Mouse (Mus musculus) frontal cortex, postnatal 25 days (tissue): ENCODE results near the gene Nlgn1.

Experiments
- DNase-seq, 2 experiments: peaks; one replicate each; pipeline ENCODE4 v3.0.0; 2022; ENCODE audit warnings: low spot score in 2 of 2

The Nlgn1 gene

DNA sequence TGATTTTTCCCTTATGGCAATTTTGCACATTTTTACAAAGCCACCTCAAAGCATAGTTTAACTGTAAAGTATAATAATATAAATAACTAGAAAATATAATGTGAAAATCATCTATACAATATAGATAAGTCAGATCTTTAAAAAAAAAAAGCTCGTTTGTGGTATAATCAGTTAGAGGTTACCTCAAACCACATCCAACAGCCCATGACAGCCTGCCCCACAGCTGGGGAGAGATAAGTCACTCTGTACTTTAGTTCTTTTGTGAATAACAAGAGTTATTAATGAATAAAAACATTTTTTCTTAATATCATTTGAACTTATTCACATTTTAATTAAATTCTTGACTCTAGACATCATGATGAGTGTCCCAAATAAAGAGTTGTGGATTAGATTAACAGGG is 130.8 kb downstream of the Nlgn1 start:
- no peak for DNase-seq

DNA sequence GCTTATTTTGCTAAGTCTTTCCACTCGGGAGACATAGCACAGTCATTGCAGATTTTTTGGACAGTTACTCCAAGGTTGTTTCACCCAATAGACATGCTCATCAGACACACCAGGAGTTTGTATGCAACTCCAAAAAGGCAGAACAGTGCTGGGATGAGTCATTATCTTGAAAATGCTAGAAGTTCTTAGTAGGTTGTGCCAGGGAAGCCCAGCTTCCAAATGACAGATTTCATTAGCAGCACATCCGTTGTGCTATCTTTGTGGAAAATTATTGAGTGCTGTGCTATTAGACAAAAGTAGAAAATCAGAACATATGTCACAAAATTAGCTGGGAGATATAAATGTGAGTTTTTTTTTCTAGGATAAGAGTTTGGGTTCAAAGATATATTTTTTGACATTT is 137.3 kb downstream of the Nlgn1 start:
- no peak for DNase-seq

DNA sequence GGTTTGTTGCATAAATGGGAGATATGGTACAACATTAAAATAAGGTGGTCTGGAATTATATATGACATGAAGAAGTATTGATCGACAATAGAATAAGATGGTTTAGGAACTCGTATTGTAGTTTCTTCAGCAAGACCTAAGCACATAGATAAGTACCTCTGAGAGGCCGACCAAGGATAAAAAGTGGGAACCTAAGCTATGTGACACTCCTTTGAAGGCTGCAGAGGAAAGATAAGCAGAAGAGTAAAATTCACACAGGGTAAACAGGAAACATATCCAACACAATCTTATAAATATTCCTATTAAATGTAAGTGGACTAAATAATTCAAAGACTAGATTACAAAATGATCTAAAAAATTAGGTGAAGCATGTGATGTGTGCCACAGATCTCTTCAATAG is 151.2 kb downstream of the Nlgn1 start:
- no peak for DNase-seq

DNA sequence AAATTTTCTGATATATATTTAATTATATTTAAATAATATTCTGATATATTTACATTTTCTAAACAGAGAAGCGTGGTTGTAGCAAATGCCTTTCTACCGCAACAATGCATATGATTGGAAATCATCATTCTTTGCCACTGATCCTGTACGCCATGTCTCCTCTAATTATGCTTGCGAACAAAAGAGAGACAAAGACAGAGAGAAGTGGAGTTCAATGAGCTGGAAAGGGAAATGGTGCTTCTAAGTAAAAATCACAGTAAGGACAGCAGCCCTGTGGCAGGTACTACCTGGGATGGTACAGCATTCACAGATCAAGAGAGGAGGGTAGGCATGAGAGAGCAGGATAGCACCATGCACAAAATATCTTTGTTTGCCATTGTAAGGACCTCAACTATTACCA is 156.9 kb downstream of the Nlgn1 start:
- DNase-seq: no peak

DNA sequence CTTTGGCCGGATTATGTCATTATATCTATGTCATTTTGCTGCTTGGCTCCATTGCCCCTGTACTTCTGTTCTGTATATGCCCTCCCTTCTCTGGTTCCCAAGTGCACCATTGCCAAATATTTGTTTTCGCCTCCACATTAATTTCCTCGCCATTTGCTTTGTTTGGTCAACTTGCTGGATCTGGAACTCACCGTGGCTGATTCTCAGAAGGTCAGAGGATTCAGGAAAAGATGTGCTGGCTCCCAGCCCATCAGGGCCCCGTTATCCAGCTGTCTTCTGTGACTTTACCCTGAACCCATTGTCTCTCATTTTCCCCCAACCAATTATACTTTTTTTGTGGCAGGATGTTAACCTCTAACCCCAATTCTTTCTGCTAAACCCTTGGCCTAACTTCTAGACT is 158.0 kb downstream of the Nlgn1 start:
- DNase-seq: no peak

DNA sequence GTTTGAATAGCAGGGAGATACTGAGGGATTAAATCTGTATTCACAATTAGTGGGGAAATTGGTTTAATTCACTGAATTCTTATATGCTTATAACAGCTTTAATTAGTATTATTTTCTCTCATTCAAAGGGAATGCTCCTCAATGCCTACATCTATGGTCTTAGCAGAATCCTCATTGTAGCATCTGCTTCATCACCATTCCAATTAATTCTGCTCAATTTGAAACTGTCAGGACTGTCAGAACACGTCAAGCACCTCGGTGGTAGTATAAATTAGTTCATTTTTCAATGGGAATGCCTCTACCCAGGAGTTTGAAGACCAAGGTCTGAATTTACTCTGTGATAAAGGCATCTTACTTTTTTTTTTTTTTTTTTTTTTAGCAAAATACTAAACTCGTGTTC is 158.6 kb downstream of the Nlgn1 start:
- DNase-seq: no peak

DNA sequence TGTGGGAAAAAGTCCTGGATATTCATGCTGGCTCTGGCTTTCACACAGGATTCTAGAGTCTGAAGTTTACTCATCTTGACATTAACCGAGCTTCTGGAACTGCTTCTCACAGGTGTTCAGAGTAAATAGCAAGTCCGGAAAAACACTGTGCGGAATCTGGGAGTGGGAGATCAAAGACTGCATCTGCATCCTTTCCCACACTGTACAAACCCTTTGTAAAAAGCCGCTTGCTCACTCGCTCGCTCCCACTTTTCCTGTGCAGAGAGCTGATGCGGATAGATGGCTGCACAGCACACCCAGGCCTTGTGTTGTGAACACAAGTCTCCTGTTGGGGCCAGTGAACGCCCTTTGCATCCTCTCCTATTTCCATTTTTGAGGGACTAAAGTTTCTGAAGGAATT is 165.5 kb downstream of the Nlgn1 start:
- no peak for DNase-seq

DNA sequence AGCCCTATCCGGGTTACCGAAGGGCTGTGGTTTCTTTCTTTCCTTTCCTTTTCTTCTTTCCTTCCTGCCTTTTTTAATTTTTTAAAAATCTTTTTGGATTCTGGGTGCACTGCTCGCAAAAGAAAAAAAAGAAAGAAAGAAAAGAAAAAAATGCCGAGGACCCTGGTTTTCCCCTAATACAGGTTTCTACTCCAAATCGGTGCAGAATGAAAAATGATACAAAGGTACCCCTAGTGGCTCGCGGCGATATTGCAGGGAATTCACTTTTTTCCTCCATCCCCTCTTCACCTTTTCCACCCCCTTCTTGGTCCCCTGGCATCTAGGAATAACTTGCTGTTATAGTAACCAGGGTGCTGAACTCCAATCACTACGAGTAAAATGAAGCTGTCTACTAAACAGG is 178.5 kb downstream of the Nlgn1 start:
- peak; percentile 62 to 74 for DNase-seq

DNA sequence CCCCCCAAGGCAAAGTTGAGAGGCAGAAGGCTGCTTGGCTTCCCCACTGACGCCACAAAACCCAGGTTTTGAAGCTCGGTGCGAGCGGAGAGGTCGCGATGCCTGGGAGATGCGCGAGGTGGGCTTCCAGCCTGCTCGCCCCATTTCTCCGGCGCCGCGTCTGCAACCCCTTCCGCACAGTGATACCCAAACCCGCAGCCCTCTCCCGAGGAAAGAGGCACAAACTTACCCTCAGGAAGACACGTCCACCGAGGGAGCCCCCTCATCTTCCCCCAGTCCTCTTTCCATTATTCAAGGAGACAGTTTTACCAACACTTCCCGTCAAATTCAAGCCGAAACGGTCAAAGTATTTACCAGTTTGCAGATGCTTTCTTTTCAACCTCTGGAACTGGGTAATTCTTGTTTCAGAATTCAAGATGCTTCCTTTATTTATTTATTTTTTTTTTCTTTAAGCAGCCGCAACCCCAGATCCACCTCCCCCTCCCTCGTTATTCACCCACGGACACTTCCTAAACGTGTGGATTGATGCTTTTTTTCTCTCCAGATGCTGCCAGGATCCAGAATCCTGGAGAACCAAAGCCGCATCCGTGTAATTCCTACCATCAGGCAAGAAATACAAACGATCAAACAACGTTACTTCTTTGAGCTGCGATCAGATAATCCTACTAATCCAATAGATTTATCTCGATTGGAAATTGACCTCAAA is 179.1 kb downstream of the Nlgn1 start:
- DNase-seq: peak; percentile 33 to 44

DNA sequence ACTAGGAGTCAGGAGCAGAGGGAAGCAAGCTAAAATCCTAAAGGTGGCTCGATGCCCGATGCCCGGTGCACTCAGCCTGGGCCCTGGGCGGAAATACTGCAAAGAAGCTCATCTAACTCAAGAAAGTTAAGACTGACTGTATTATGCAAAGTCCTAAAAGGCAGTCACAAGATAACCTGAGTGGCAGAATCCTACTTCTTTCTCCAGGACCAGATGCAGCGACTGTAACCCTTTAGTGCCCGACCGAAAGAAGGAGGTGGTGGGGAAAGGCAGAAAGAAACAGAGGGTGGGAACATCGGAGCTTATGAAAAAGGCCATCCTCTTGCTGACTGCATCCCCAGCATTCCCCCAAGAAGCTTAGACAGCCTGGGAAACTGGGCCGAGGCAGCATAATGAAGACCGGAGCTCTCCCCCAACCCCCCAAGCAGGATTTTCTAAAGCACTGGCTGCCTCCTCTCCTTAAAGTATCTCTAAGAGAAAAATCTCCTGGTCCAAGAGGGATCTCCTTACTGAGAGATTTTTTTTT is 179.7 kb downstream of the Nlgn1 start:
- peak in 1 of 2 experiments; percentile 23 for DNase-seq

DNA sequence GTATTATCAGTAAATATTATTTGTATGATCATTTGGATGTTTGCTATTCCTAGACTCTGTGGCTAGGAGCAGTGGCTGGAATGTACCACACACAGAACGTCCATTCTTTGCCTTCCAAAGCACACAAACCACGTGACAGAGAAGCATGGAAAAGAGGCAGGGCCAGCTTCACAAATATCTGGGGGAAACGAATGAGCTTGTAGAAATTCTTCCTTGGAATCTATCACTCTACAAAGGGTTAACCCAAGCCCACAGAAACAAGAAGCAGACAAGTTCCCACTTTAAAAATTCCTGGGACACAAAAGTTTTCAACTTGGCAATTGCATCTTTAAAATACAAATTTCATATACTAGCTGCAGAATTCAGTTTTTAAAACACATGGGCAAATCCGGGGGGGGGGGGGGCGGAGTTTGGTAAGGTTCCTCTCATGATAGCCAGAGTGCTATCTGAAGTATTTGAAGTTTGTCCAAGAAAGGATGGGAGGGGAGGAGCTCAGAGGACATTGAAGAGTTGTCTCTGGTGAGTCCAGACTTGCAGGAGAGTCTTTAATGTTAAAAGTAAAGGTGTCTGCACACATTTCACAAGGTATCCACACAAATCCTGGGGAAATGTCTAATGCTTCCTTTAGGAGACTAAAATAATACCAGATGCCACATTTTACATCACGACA is 180.8 kb downstream of the Nlgn1 start:
- DNase-seq: no peak

DNA sequence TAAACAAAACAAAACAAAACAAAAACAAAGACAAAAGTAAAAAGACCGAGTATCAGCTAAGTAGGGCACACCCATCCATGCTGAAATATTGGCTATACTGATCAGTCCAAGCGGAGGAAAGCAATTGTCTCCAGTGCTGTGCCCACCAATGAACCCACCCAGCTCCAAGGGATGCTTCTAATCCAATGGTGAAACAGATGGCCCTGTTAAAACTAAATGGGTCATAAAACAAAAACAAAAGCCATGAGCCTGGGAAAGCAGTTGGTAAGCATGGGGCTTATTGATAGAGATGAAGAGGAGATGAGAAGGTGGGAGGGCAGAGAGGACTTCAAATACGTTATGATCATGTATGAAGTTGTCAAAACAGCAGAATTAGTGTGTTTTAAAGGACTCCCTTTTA is 186.1 kb downstream of the Nlgn1 start:
- no peak for DNase-seq

DNA sequence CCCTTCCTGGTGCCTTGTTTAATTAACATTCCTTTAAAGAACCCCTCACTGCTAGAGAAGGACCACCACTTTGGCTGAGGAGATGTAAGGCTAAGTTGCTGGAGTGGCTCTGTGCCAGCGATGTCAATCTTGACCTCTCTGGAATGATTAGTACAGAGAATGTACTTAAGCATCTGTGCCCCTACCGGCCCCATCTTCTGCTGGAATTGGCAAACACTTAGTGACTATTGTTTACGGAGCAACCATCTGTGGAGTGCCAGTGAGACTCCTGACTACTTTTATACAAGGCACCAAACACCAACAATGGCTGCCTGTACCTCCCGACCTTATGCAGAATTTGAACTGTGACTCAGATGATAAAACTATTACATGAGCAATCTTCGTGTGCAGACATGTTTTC is 186.8 kb downstream of the Nlgn1 start:
- no peak for DNase-seq

DNA sequence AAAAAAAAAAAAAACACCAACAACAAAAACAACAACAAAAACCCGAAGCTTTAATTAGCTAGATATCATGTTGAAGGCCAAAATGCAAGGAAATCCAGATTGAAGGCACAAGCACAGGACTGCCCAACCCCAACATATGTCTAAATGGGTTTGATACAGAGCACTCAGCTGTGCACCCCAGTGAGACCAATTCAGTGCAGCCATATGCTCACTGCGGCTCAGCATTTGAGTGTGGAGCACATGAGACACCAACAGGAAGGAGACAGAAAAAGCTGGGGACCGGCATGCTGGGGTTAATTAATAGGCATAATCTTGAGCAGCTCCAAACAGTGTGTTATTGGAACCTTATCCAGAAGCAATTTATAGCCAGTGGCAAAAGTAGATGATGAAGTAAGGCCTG is 190.7 kb downstream of the Nlgn1 start:
- no peak for DNase-seq

DNA sequence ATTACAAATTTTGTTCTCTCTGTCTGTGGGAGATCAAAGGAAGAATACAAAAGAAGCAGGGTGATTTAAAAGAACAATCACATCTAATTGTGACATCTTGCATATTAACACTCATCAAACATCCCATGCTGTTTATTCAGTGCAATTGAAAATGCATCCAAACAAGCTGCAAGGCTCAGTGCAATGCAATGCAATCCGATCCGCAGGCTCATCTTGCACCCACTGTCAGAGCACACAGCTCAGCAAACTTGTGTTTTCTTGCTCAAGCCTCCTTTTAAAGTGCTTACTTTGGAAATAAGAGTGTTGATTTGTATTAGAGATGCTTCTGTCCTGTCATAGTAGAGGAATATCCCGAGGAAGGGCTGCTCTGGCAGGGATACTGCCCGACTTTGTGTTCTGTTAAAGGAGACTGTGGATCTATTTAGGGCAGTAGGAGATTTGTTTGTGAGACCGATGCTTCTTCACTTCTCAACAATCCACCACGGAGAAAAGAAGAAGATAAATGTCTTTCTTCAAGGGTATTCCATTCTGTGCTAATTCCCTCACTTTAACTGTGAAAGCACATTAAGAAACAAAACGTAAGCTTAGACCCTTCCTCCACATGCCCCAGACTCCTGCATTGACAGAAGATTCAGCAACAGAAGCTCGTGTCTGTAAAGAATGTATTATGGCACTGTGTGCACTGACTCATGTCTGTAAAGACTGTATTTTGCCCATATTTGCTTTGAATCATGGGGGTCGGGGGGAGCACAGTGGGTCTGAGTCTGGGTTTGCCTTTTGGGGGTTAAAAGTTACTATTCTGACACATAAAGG is 197.2 kb downstream of the Nlgn1 start:
- DNase-seq: no peak

DNA sequence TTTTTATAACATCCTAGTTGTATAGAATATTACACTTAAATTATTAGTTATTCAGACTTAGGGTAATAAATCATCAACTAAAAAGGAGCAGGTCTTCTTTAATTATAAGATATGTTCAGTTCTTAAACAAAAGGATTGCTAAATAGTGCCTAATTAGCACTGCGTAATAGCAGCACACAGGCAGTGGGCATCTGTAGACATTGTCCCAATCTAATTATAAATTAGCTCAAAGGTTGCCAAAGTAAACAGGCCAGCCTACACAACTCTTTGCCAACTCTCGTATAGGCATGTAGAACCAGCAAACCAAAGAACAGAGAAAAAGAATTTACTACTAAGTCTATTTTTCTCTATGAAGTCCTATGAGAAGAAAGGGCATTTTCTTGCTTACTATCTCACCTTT is 201.3 kb downstream of the Nlgn1 start:
- DNase-seq: no peak

DNA sequence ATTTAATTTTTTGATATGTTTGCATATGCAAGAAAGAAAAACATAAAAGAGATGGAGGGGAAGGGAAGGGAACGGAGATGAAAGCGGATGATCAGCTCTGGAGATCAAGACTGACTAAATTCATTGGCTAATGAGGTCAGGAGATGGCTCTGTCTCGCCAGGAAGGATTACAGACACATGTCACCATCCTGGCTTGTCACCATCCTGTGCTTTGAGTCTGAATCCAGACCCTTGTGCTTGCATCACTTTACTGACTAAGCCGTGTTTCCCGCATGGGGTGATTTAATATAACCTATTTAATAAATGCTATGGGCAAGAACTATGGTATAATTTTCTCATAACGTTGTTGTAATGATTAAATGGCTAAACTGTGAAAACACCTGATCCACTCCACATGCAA is 202.8 kb downstream of the Nlgn1 start:
- no peak for DNase-seq

DNA sequence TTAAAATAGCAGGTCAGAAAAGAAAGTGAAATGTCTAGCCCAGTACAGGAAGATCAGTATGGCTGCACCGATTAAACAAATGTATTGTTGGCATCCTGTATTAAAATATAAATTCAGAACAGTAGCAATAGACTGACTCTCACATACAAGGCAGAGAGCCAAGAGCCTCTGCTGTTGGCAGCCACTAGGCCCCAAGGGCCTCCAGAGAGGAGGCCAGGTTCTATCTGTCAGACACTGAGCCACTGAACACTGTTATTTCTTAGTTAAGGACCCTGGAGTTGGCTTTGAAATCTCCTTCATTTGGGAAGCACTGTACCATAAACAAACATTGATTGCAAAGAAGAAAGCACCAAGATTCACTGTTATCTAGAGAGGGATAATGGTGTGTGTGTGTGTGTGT is 215.2 kb downstream of the Nlgn1 start:
- DNase-seq: no peak

DNA sequence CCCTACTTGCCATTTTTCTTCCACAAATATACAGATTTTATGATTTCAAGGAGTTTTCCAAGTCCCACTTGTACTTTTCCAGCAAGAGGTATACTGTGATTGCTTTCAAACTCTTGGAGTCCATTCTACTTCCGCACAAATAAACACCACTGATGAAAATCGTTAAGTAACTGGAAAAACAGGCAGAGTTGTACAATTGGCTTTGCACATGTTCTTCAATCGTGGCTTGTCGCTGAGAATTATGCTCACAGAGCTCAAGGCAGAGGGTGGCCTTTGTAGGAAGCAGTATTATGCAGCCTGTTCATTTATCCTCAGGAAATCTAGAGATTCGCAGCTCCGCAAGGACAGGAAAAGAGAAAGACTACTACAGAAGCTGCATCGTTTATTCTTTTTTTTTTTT is 225.9 kb downstream of the Nlgn1 start:
- no peak for DNase-seq

DNA sequence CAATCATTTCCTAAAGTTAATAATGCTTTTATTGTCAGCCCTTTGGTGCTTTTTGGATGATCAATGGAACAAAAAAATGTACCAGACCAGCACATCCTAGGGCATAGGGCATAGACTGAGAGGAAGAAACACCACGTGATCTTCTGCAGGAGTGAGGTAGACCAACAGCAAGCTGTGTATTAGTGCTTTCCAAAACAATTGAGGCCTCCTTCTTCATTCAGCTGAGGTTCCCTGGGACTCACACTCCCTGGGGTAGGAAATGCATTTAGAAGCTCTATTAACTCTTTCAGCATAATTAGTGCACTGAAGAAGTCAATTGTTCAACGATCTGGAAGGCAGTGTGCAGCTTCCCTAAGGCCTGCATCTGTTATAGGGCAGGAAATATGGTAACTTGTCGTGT is 226.7 kb downstream of the Nlgn1 start:
- no peak for DNase-seq

DNA sequence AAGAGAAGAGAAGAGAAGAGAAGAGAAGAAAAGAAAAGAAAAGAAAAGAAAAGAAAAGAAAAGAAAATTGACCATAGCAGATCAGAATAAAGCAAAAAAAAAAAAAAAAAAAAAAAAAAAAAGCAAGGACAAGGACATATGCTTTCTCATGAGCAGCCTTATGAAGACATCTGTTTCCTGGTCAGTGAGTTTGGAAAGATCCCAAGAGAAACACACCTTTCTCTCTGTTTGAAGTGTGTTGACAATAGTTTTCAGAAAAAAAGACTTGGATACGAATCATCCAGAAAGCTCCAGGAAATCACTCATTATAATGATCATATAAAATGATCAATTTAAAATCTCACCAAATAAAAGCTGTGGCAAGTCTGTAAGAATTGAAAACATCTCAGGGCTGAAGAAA is 230.0 kb downstream of the Nlgn1 start:
- DNase-seq: no peak

DNA sequence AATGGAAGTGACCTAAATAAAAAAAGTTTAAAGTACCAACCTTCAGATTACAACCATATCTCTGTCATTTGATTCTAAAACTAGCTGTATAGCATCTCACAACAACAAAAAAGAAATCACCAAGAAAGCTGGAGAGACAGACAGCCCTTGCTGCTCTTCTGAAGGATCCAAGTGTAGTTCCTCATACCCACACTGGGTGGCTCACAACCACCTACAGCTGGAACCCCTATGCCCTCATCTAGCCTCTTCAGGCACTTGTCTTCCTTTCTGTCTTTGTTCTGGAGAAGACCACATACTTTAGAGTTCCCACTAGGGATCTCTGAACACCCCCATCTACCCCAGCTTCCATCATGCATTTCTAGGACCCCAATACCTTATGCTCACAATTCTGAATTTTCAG is 236.7 kb downstream of the Nlgn1 start:
- no peak for DNase-seq

DNA sequence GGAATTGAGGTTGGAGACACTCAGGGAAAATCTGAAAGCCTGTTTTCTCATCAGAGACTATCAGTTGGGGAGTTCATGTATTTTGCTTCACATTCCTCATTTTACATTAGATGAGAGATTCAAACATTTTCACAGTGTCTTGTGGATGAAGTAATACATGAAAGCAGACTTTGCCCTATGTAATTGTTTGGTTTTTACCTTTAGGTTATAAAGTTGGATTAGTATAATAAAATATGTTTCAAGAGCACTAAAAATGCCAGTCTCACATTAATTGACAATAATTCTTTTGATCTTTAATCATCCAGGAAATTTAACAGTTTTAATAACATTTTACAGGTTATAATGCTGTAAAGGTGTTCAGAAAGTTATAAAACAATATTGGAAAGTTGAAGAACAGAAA is 262.9 kb downstream of the Nlgn1 start:
- no peak for DNase-seq
